Mouse (Mus musculus) spleen, adult 2 months (tissue): ENCODE results near the gene Lpar3. TPM values are rescaled to one million over a fixed set of nuclear protein-coding genes. Genes with fewer than 3 reads are reported as not detected.

Source experiments
- DNase-seq, 2 experiments: peaks; one replicate each; pipeline versions ENCODE4 v3.0.0 to v3.0.0-alpha.2; 2012 to 2021; ENCODE audit warnings: low spot score in 2 of 2, low read depth in 1 of 2
- H3K27ac ChIP-seq: fragments of 200-500 bp; 2 replicates; pipeline ENCODE4 v1.5.1; 2012; ENCODE audit warnings: low read length, inconsistent platforms; ENCODE audit not compliant: insufficient read depth
- H3K27me3 ChIP-seq: fragments of 200-500 bp; 2 replicates; pipeline ENCODE4 v1.6.1; 2012; ENCODE audit warnings: mild to moderate bottlenecking, moderate library complexity, low read length, inconsistent platforms; ENCODE audit not compliant: control insufficient read depth, insufficient read depth
- H3K36me3 ChIP-seq: fragments of 200-500 bp; 2 replicates; pipeline ENCODE4 v1.6.1; 2012; ENCODE audit warnings: mild to moderate bottlenecking, low read length, inconsistent platforms; ENCODE audit not compliant: control insufficient read depth, insufficient read depth
- H3K4me1 ChIP-seq: fragments of 200-500 bp; 2 replicates; pipeline ENCODE4 v1.6.1; 2011; ENCODE audit warnings: inconsistent platforms; ENCODE audit not compliant: control insufficient read depth, insufficient read depth, insufficient read length
- H3K4me3 ChIP-seq: fragments of 200-500 bp; 2 replicates; pipeline ENCODE4 v1.5.1; 2011; ENCODE audit warnings: mild to moderate bottlenecking, inconsistent platforms; ENCODE audit not compliant: insufficient read depth, insufficient read length; ENCODE audit errors: extremely low read depth
- CTCF ChIP-seq: fragments of 200-500 bp; IDR thresholded peaks from 2 replicates; pipeline ENCODE4 v1.5.1; 2011; ENCODE audit warnings: mild to moderate bottlenecking, inconsistent platforms; ENCODE audit not compliant: insufficient read depth, insufficient read length, insufficient replicate concordance; ENCODE audit errors: extremely low read depth
- POLR2A ChIP-seq: fragments of 200-500 bp; IDR thresholded peaks from 2 replicates; pipeline ENCODE4 v1.6.1; 2011; ENCODE audit warnings: low read depth, low read length, inconsistent platforms
- WGBS: fragments of 180-500 bp; shearing (Covaris S2); methylation state at CpG from one replicate; pipeline ENCODE4 v1.1.7; 2018; 5-methylcytosine and 5-hydroxymethylcytosine counted together
- polyA plus RNA-seq: library from polyadenylated mRNA; depleted of rRNA; stranded (reverse); fragments of >200 nt; gene quantifications from 2 replicates; pipeline ENCODE4 v1.2.3, GENCODE M21; 2012; rRNA removed

Gene Lpar3
- polyA plus RNA-seq, 1 experiment: 0.57 TPM

DNA sequence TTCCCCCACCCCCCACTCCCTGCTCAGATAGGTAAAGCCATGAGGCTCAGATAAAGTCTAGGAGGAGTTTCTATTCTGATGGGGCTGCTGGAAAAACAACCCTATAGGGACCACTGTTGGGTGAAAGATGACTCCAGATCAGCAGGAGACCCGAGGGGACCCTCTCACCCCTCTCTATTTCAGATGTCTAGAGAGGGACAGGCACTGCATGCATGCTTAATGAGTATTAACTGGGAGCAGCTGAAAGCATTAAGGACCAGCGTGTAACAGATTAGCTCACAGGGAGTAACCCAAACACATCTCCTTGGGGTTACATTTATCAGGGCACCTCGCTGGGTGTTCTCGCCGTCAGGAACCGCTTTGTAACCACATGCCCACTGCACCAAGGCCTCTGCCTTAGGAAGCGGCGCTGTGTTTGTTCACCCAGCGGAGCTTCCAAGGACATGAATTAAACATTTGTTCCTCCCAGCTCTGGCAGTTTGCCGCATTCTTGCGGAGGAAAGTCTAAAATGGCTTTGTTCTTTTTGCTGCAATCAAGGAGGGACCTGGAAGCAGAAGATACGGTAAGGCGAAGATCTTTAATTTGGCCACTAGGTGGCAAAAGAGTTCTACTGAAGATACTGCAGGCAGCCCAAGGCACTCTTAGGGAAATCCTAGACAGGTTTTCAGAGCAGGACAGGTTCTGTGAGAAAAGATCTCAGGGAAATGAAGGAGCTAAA lies 106.9 kb downstream of the Lpar3 start:
- H3K4me3 ChIP-seq: peak overlapping the region; percentile 50; the same call in 1 of the 2 replicates
- H3K36me3 ChIP-seq: no peaks in the 10 kb centered on the region
- H3K27me3 ChIP-seq: no peaks in the 10 kb centered on the region
- H3K4me1 ChIP-seq: no peaks in the 10 kb centered on the region; the same call in 1 of the 2 replicates
- H3K27ac ChIP-seq: no peak overlapping the region
- WGBS: 2% methylated on average over 13 of the region's 13 CpGs
- peak; percentile 23 to 51 for DNase-seq
- TF ChIP-seq POLR2A (no peak), CTCF (peak; percentile 52; the same call in 1 of the 2 replicates)

- H3K4me1 ChIP-seq: no peaks in the 10 kb centered on the region; the same call in 1 of the 2 replicates
- peak in 1 of 2 experiments; percentile 13 for DNase-seq
- TF ChIP-seq POLR2A (no peak), CTCF (no peak)
These were observed 108.0 kb downstream of the Lpar3 start for GRCm38 (mm10) chr3:146328749-146329148.

DNA sequence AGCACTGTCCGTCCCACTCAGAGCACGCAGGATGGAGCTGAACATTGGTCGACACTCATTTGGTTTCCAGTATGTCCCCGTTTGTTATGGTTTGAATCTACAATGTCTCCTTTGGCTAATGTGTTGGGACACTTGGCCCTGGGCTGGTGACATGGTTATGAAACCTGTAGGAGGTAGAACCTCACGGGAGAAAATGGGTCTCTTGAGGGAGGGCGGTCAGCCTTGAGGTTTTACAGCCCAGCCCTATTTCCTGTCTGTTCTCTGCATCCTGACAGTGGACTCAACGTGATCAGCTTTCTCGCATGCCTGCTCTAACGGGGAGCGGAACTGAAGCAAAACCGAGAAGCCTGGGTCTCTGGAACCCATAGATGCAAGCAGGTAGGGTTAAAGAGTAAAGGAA lies 111.1 kb downstream of the Lpar3 start:
- no peak for TF ChIP-seq CTCF
- Histone ChIP-seq H3K27me3 (no peaks in the 10 kb centered on the region), H3K4me1 (no peaks in the 10 kb centered on the region; the same call in 1 of the 2 replicates), H3K4me3 (no peak overlapping the region), H3K27ac (no peak overlapping the region), H3K36me3 (no peaks in the 10 kb centered on the region)
- no peak for DNase-seq
- WGBS: 53% methylated on average over 11 of the region's 11 CpGs

More at GRCm38 (mm10) chr3:146328749-146329148, 108.0 kb downstream of the Lpar3 start:
- no peaks in the 10 kb centered on the region for H3K27me3 ChIP-seq
- H3K27ac ChIP-seq: no peak overlapping the region
- H3K4me3 ChIP-seq: no peak overlapping the region
- no peaks in the 10 kb centered on the region for H3K36me3 ChIP-seq
- WGBS: 11% methylated on average over 13 of the region's 13 CpGs

- Histone ChIP-seq H3K36me3 (no peaks in the 10 kb centered on the region), H3K4me3 (no peak overlapping the region), H3K27me3 (no peaks in the 10 kb centered on the region), H3K4me1 (peaks cover 3% of the 10 kb centered on the region; the same call in 1 of the 2 replicates), H3K27ac (no peak overlapping the region)
- TF ChIP-seq POLR2A (no peak), CTCF (no peak)
- WGBS: 79% methylated on average over 3 of the region's 3 CpGs
- DNase-seq: no peak
These were observed 112.5 kb downstream of the Lpar3 start for GRCm38 (mm10) chr3:146333270-146333669.

GRCm38 (mm10) chr3:146334070-146334469 lies 113.3 kb downstream of the Lpar3 start:
- DNase-seq: no peak
- Histone ChIP-seq H3K4me1 (peaks cover 3% of the 10 kb centered on the region; the same call in 1 of the 2 replicates), H3K27ac (no peak overlapping the region), H3K4me3 (no peak overlapping the region), H3K27me3 (no peaks in the 10 kb centered on the region), H3K36me3 (no peaks in the 10 kb centered on the region)
- TF ChIP-seq POLR2A: no peak
- TF ChIP-seq CTCF: no peak
- WGBS: 91% methylated on average over 7 of the region's 7 CpGs

Other genes starting within 250 kb of the Lpar3 start
- gene Syde2, start 233.1 kb upstream of the Lpar3 start, polyA plus RNA-seq: 0.57 and 0.67 TPM in 2 replicates
- gene Wdr63, start 112.8 kb upstream of the Lpar3 start, polyA plus RNA-seq: not detected in 2 replicates
- 3.2 and 4.1 TPM in 2 replicates for gene Mcoln3, start 103.5 kb upstream of the Lpar3 start, polyA plus RNA-seq
- 6.6 and 8.2 TPM in 2 replicates for gene Mcoln2, start 71.1 kb upstream of the Lpar3 start, polyA plus RNA-seq
- gene Ssx2ip, start 183.7 kb downstream of the Lpar3 start, polyA plus RNA-seq: 1.6 and 2.1 TPM in 2 replicates
- gene Ctbs, start 228.8 kb downstream of the Lpar3 start, polyA plus RNA-seq: 2.1 TPM in 2 replicates